Mouse (Mus musculus) thymus, postnatal 4 days (tissue): ENCODE data around the gene Ptger3.

Experiments
- DNase-seq: peaks from one replicate; pipeline ENCODE4 v3.0.0; 2021

Gene Ptger3

GRCm38 (mm10) chr3:157597837-157598379, 31.2 kb downstream of the Ptger3 start:
- DNase-seq, result no peak

GRCm38 (mm10) chr3:157604684-157605410, 38.2 kb downstream of the Ptger3 start:
- DNase-seq, result no peak

GRCm38 (mm10) chr3:157605411-157605740, 38.7 kb downstream of the Ptger3 start:
- DNase-seq, result no peak

- no peak for DNase-seq
Observed at GRCm38 (mm10) chr3:157613542-157613941, 46.9 kb downstream of the Ptger3 start.

GRCm38 (mm10) chr3:157616949-157617348, 50.3 kb downstream of the Ptger3 start:
- DNase-seq, result peak; percentile 66

GRCm38 (mm10) chr3:157627407-157627806, 60.7 kb downstream of the Ptger3 start:
- DNase-seq, result no peak

GRCm38 (mm10) chr3:157630671-157631070, 64.0 kb downstream of the Ptger3 start:
- no peak for DNase-seq

- DNase-seq, result no peak
Observed at GRCm38 (mm10) chr3:157631383-157631782, 64.7 kb downstream of the Ptger3 start.

- DNase-seq, result no peak
Observed at GRCm38 (mm10) chr3:157634431-157634830, 67.7 kb downstream of the Ptger3 start.

- no peak for DNase-seq
Observed at GRCm38 (mm10) chr3:157635713-157636112, 69.0 kb downstream of the Ptger3 start.

GRCm38 (mm10) chr3:157636887-157637286, 70.2 kb downstream of the Ptger3 start:
- DNase-seq, result no peak

- no peak for DNase-seq
Observed at GRCm38 (mm10) chr3:157637341-157637740, 70.6 kb downstream of the Ptger3 start.

- DNase-seq, result no peak
Observed at GRCm38 (mm10) chr3:157641634-157642033, 74.9 kb downstream of the Ptger3 start.

- no peak for DNase-seq
Observed at GRCm38 (mm10) chr3:157661622-157662021, 94.9 kb downstream of the Ptger3 start.

GRCm38 (mm10) chr3:157664486-157665041, 97.9 kb downstream of the Ptger3 start:
- no peak for DNase-seq

- DNase-seq, result no peak
Observed at GRCm38 (mm10) chr3:157665471-157665870, 98.8 kb downstream of the Ptger3 start.

GRCm38 (mm10) chr3:157666142-157666541, 99.5 kb downstream of the Ptger3 start:
- DNase-seq, result no peak

- no peak for DNase-seq
Observed at GRCm38 (mm10) chr3:157686105-157686504, 119.4 kb downstream of the Ptger3 start.

GRCm38 (mm10) chr3:157688419-157689162, 121.9 kb downstream of the Ptger3 start:
- DNase-seq, result no peak
